Mouse (Mus musculus): Measurements from ENCODE around the gene Itgb2.

DNA sequence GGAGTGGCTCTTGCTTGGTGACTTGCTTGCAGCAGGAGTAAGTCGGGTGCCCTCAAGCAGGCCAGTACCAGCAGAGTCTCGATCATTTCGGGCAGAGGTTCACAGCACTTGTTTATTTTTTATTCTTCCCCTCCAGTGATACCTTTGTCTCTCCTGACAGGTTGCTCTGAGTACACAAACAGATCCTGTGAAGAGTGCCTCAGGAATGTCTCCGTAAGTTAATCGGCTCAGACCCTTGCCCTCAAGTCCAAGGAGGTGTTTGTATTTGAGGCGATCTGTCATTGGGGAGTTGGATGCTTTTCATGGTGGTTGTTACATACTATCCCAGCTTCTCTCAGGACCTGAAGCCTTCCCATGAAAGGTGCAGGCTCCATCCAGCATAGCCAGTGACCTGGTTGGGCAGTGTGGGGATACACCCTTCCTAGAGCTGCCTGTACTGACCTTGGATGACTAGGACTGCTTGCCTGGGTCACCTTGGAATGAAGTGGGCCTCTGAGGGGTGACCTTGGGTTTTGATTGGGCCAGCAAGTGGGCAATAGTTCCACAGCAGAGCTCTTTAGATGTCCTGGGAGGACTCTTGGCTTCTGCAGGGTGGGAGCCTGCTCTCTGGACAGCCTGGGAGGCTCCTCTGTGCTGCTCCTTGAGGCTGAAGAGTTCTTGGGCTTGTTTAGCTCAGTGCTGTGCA lies 57.2 kb downstream of the Itgb2 start:
- TF ChIP-seq CTCF (conservative IDR thresholded peaks at IDR 0.05; ENCODE audit: insufficient read depth, insufficient read length, low read depth, low read length) (no peak), POLR2A (IDR thresholded peaks at IDR 0.05; ENCODE audit: low read depth, low read length) (no peak)
